ENCODE assay signal across 17 mouse cellular contexts in genomic region chr14:59919865-59920264, GRCm38 (mm10).
"Had no signal": no experiment of that assay in that cellular context is flagged by ENCODE, and none has a peak within 500 bp of the region (broad histone marks: within the 10 kb centered on the region; RNA-seq: fewer than 3 reads in every experiment).

No protein-coding gene starts in this region.

- H3K4me1 ChIP-seq: lung, embryonic 15.5 days; megakaryocyte, embryonic 14.5 days; midbrain, embryonic 15.5 days; neural tube, embryonic 12.5 days; stomach, embryonic 15.5 days had no signal

- DNase-seq: lung, adult 2 months; lung, postnatal 14 days; lung, postnatal 36 days; right cerebral cortex, postnatal 14 days; thymus, adult 2 months; thymus, postnatal 25 days; thymus, postnatal 4 days had no signal

- H3K36me3 ChIP-seq: lung, embryonic 15.5 days; midbrain, embryonic 13.5 days; midbrain, embryonic 15.5 days; neural tube, embryonic 12.5 days; stomach, embryonic 15.5 days had no signal

- ATAC-seq: lung, postnatal 0 days; midbrain, embryonic 13.5 days; midbrain, embryonic 15.5 days had no signal

- H3K9me3 ChIP-seq: lung, embryonic 15.5 days; megakaryocyte, embryonic 14.5 days; midbrain, embryonic 13.5 days; midbrain, embryonic 15.5 days; neural tube, embryonic 12.5 days; stomach, embryonic 15.5 days had no signal

- H3K4me2 ChIP-seq: lung, embryonic 15.5 days; midbrain, embryonic 11.5 days; midbrain, embryonic 13.5 days; midbrain, embryonic 15.5 days; neural tube, embryonic 12.5 days; stomach, embryonic 15.5 days had no signal

- H3K4me3 ChIP-seq: lung, embryonic 15.5 days; megakaryocyte, embryonic 14.5 days; midbrain, embryonic 13.5 days; midbrain, embryonic 15.5 days; neural tube, embryonic 12.5 days; stomach, embryonic 15.5 days had no signal

- H3K27me3 ChIP-seq: lung, embryonic 15.5 days; megakaryocyte, embryonic 14.5 days; midbrain, embryonic 13.5 days; midbrain, embryonic 15.5 days; neural tube, embryonic 12.5 days; stomach, embryonic 15.5 days had no signal

- H3K27ac ChIP-seq: lung, embryonic 15.5 days; macrophage; midbrain, embryonic 13.5 days; midbrain, embryonic 15.5 days; neural tube, embryonic 12.5 days; stomach, embryonic 15.5 days; stomach, postnatal 0 days had no signal

- H3K9ac ChIP-seq: lung, embryonic 15.5 days; midbrain, embryonic 13.5 days; midbrain, embryonic 15.5 days; neural tube, embryonic 12.5 days; stomach, embryonic 15.5 days had no signal
